Mouse (Mus musculus): ENCODE results near the gene Rcc2. TPM values are rescaled to one million over a fixed set of nuclear protein-coding genes. Genes with fewer than 3 reads are reported as not detected.

Gene Rcc2
- total and polyA plus RNA-seq, 3 experiments, result 106 to 525 (median 205) TPM

DNA sequence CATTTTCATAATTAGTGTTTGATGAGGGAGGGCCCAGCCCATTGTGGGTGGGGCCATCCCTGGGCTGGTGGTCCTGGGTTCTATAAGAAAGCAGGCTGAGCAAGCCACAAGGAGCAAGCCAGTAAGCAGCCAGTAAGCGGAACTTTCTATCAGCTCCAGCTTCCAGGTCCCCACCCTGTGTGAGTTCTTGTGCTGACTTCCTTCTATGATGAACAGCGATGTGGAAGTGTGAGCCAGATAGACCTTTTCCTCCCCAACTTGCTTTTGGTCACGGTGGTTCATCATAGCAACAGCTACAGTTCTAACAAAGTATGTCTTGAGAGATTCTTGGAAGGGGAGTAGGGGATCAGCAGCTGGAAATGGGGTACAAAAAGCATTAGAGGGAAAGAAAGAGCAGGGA lies 65.6 kb downstream of the Rcc2 start:
- H3K9me3 ChIP-seq (replicated peaks), result no peaks in the 10 kb centered on the region
- TF ChIP-seq GATA2 (IDR thresholded peaks at IDR 0.05; ENCODE audit: borderline replicate concordance, low read depth, low read length) (no peak), CTCF (IDR thresholded peaks at IDR 0.05; ENCODE audit: low read depth, low read length) (no peak), POLR2AphosphoS5 (IDR thresholded peaks at IDR 0.05; ENCODE audit: insufficient replicate concordance, low read depth, low read length) (no peak), TAL1 (conservative IDR thresholded peaks at IDR 0.05; ENCODE audit: low read depth, low read length) (no peak), GATA1 (IDR thresholded peaks at IDR 0.05; ENCODE audit: borderline replicate concordance, low read length) (no peak)
- peaks cover 6% of the 10 kb centered on the region for H3K4me1 ChIP-seq (ENCODE audit: insufficient read depth, low read depth, low read length)
- no peak overlapping the region for H3K4me3 ChIP-seq (ENCODE audit: low read depth, low read length)
- ATAC-seq (ENCODE audit: extremely low read depth, insufficient number of reproducible peaks, low FRiP score, poor library complexity, severe bottlenecking) (no peak), DNase-seq (ENCODE audit: low spot score) (no peak)
- peaks cover 14% of the 10 kb centered on the region for H3K27me3 ChIP-seq (ENCODE audit: insufficient read depth, low read length)
- no peaks in the 10 kb centered on the region for H3K36me3 ChIP-seq (replicated peaks)

GRCm38 (mm10) chr4:140768973-140769372 lies 68.6 kb downstream of the Rcc2 start:
- no peaks in the 10 kb centered on the region for H3K36me3 ChIP-seq (replicated peaks)
- no peak for ATAC-seq (ENCODE audit: extremely low read depth, insufficient number of reproducible peaks, low FRiP score, poor library complexity, severe bottlenecking)
- H3K4me3 ChIP-seq (ENCODE audit: low read depth, low read length), result no peak overlapping the region
- DNase-seq (ENCODE audit: low spot score), result no peak
- H3K27me3 ChIP-seq (ENCODE audit: insufficient read depth, low read length), result peaks cover 12% of the 10 kb centered on the region
- H3K4me1 ChIP-seq (ENCODE audit: insufficient read depth, low read depth, low read length), result peaks cover 6% of the 10 kb centered on the region
- H3K9me3 ChIP-seq (replicated peaks), result no peaks in the 10 kb centered on the region
- TF ChIP-seq GATA1 (IDR thresholded peaks at IDR 0.05; ENCODE audit: borderline replicate concordance, low read length) (no peak), POLR2AphosphoS5 (IDR thresholded peaks at IDR 0.05; ENCODE audit: insufficient replicate concordance, low read depth, low read length) (no peak), TAL1 (conservative IDR thresholded peaks at IDR 0.05; ENCODE audit: low read depth, low read length) (no peak), CTCF (IDR thresholded peaks at IDR 0.05; ENCODE audit: low read depth, low read length) (no peak), GATA2 (IDR thresholded peaks at IDR 0.05; ENCODE audit: borderline replicate concordance, low read depth, low read length) (no peak)

GRCm38 (mm10) chr4:140770433-140770832 lies 70.1 kb downstream of the Rcc2 start:
- Histone ChIP-seq H3K4me3 (ENCODE audit: low read depth, low read length) (peak overlapping the region; percentile 57; the same call in 1 of the 2 replicates), H3K27me3 (ENCODE audit: insufficient read depth, low read length) (peaks cover 12% of the 10 kb centered on the region), H3K9me3 (replicated peaks) (no peaks in the 10 kb centered on the region), H3K36me3 (replicated peaks) (no peaks in the 10 kb centered on the region), H3K4me1 (ENCODE audit: insufficient read depth, low read depth, low read length) (peaks cover 6% of the 10 kb centered on the region)
- DNase-seq (ENCODE audit: low spot score), result no peak
- no peak for ATAC-seq (ENCODE audit: extremely low read depth, insufficient number of reproducible peaks, low FRiP score, poor library complexity, severe bottlenecking)
- TF ChIP-seq CTCF (IDR thresholded peaks at IDR 0.05; ENCODE audit: low read depth, low read length) (no peak), POLR2AphosphoS5 (IDR thresholded peaks at IDR 0.05; ENCODE audit: insufficient replicate concordance, low read depth, low read length) (no peak), TAL1 (conservative IDR thresholded peaks at IDR 0.05; ENCODE audit: low read depth, low read length) (no peak), GATA2 (IDR thresholded peaks at IDR 0.05; ENCODE audit: borderline replicate concordance, low read depth, low read length) (no peak), GATA1 (IDR thresholded peaks at IDR 0.05; ENCODE audit: borderline replicate concordance, low read length) (no peak)

DNA sequence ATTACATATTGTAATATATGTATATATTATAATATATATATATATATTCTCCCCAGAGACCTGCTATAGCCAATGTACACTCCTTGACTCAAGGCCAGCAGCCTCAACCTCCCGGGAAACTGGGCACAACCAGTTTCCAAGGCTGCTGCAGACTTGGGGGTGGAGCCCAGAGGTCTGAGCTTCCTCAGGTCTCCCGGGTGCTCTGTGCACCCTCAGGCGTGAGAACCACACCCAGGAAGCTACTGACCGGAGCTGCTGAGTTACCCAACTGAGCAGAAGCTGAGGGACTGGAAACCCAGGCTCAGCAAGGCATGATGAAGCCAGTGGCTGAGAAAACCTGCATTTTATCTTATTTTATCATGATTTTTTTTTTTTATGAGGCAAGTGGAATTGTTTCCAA lies 70.8 kb downstream of the Rcc2 start:
- TF ChIP-seq POLR2AphosphoS5 (IDR thresholded peaks at IDR 0.05; ENCODE audit: insufficient replicate concordance, low read depth, low read length) (no peak), CTCF (IDR thresholded peaks at IDR 0.05; ENCODE audit: low read depth, low read length) (no peak), GATA2 (IDR thresholded peaks at IDR 0.05; ENCODE audit: borderline replicate concordance, low read depth, low read length) (no peak), GATA1 (IDR thresholded peaks at IDR 0.05; ENCODE audit: borderline replicate concordance, low read length) (no peak), TAL1 (conservative IDR thresholded peaks at IDR 0.05; ENCODE audit: low read depth, low read length) (no peak)
- Histone ChIP-seq H3K4me1 (ENCODE audit: insufficient read depth, low read depth, low read length) (peaks cover 6% of the 10 kb centered on the region), H3K36me3 (replicated peaks) (no peaks in the 10 kb centered on the region), H3K27me3 (ENCODE audit: insufficient read depth, low read length) (peaks cover 12% of the 10 kb centered on the region), H3K9me3 (replicated peaks) (no peaks in the 10 kb centered on the region), H3K4me3 (ENCODE audit: low read depth, low read length) (no peak overlapping the region)
- ATAC-seq (ENCODE audit: extremely low read depth, insufficient number of reproducible peaks, low FRiP score, poor library complexity, severe bottlenecking) (no peak), DNase-seq (ENCODE audit: low spot score) (no peak)

Other genes starting within 250 kb of the Rcc2 start
- 19.4 and 25.0 TPM in 2 replicates for gene Arhgef10l, start 34.5 kb upstream of the Rcc2 start, total RNA-seq (2014; fragmentation: Nextera tagmentation)
- 24.7 and 27.4 TPM in 2 replicates for gene Arhgef10l, start 34.5 kb upstream of the Rcc2 start, total RNA-seq (2017)
- 32.6 and 43.4 TPM in 2 replicates for gene Arhgef10l, start 34.5 kb upstream of the Rcc2 start, polyA plus RNA-seq (2012)
- not detected in 2 replicates for gene Padi6, start 42.1 kb downstream of the Rcc2 start, total RNA-seq (2014; fragmentation: Nextera tagmentation)
- gene Padi6, start 42.1 kb downstream of the Rcc2 start, total RNA-seq (2017), result not detected in 2 replicates
- gene Padi6, start 42.1 kb downstream of the Rcc2 start, polyA plus RNA-seq (2012), result not detected in 2 replicates
- gene Padi4, start 73.7 kb downstream of the Rcc2 start, total RNA-seq (2014; fragmentation: Nextera tagmentation), result not detected in 2 replicates
- not detected in 2 replicates for gene Padi4, start 73.7 kb downstream of the Rcc2 start, total RNA-seq (2017)
- gene Padi4, start 73.7 kb downstream of the Rcc2 start, polyA plus RNA-seq (2012), result 0.02 TPM in 1 of 2 replicates, not detected in the other
- gene Padi3, start 110.1 kb downstream of the Rcc2 start, total RNA-seq (2014; fragmentation: Nextera tagmentation), result 0.92 and 1.1 TPM in 2 replicates
- 17.6 and 19.1 TPM in 2 replicates for gene Padi3, start 110.1 kb downstream of the Rcc2 start, total RNA-seq (2017)
- 1.8 TPM in 2 replicates for gene Padi3, start 110.1 kb downstream of the Rcc2 start, polyA plus RNA-seq (2012)
- gene Padi1, start 145.2 kb downstream of the Rcc2 start, total RNA-seq (2014; fragmentation: Nextera tagmentation), result not detected in 2 replicates
- 0.12 and 0.16 TPM in 2 replicates for gene Padi1, start 145.2 kb downstream of the Rcc2 start, total RNA-seq (2017)
- gene Padi1, start 145.2 kb downstream of the Rcc2 start, polyA plus RNA-seq (2012), result 0.03 TPM in 2 replicates
- gene Padi2, start 205.8 kb downstream of the Rcc2 start, total RNA-seq (2014; fragmentation: Nextera tagmentation), result 0.34 TPM in 1 of 2 replicates, not detected in the other
- gene Padi2, start 205.8 kb downstream of the Rcc2 start, total RNA-seq (2017), result 0.46 and 0.82 TPM in 2 replicates
- 0.11 and 0.21 TPM in 2 replicates for gene Padi2, start 205.8 kb downstream of the Rcc2 start, polyA plus RNA-seq (2012)